Mouse (Mus musculus): ENCODE results near the gene Cxcl15. TPM values are rescaled to one million over a fixed set of nuclear protein-coding genes. Genes with fewer than 3 reads are reported as not detected.

The Cxcl15 gene
- polyA plus RNA-seq (2014; fragmentation: Illumina TruSeq; extraction: RNeasy Lipid Tissue Mini Kit (QIAGEN cat#74804); ENCODE audit: low read depth, low replicate concordance), result 0.19 TPM

DNA sequence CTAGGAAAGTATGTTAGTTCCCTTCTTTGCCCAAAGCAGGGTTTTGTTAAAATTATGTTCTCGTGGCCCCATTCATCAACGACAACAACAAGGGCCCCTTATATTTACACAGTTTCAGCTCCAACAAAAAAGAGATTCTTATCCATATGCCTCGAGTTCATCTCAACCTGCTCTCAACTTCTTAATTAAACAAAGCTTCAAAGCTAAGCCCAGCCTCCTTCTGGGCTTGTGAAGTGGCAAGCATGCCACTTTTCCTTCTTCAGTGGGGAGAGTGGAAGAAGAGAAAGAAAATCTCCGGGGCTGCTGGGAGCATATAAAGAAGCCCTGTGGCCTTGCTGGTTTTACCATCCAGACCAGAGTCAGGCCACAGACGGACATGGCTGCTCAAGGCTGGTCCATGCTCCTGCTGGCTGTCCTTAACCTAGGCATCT is at the start of gene Cxcl15:
Cxcl15 (plus strand) TSS at position 340 of the 431 bp plus-strand sequence.

DNA sequence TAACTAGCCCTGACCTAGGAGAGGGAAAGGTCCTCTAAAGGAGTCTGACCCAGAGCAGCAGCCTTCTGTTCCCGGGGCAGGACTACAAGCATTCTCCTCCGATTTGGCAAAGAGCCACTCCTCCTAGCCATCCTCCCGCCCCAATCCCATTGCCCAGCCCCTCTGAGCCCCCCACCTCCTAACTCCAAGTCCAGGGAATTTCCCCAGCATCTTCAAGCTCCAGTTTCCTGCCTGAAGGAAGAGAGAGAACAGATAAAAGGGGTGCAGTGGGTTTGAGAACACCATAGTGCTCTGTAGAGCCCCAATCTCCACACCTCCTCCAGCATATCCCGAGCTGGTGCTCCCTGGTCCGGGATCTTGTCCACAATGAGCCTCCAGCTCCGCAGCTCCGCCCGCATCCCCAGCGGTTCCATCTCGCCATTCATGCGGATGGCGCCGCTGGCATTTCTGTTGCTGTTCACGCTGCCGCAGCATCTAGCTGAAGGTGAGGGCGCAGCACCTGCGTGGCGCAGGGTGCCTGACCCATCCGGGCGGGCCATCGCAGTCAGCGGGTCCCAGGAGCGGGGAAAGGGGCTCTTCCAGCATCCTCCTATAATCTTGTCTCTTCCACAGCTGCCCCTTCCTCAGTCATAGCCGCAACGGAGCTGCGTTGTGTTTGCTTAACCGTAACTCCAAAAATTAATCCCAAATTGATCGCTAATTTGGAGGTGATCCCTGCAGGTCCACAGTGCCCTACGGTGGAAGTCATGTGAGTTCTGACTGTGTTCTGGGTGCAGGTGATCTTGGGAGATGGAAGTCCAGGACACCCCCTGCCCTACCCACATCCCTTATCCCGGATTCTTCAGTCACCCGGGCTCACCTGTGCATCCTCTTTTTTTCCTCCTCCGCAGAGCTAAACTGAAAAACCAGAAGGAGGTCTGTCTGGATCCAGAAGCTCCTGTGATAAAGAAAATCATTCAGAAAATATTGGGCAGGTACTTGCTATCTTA is 35.0 kb upstream of the Cxcl15 start, which contains the start of gene Cxcl5:
Cxcl5 (plus strand) TSS at position 284 of the 989 bp plus-strand sequence.

DNA sequence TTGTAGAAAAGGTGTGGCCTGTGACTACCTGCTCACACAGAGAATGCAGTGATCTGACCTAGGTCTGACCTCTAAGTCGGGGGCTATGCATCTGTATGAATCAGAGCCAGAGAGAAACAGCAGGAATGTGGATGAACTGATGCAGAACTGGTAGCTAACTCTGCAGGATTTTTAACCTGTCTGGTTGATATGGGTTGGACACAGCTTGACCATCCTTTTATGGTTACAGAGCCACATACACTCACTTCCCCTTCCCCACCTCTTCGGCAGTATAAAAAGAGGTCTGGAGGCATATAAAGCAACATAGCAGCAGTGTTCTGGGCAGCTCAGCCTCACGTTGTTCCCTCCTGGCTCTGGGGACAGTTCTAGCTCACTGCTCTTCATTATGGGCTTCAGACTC is 26.1 kb upstream of the Cxcl15 start, which contains the start of gene Ppbp:
Ppbp (plus strand) TSS at position 301 of the 400 bp plus-strand sequence.

DNA sequence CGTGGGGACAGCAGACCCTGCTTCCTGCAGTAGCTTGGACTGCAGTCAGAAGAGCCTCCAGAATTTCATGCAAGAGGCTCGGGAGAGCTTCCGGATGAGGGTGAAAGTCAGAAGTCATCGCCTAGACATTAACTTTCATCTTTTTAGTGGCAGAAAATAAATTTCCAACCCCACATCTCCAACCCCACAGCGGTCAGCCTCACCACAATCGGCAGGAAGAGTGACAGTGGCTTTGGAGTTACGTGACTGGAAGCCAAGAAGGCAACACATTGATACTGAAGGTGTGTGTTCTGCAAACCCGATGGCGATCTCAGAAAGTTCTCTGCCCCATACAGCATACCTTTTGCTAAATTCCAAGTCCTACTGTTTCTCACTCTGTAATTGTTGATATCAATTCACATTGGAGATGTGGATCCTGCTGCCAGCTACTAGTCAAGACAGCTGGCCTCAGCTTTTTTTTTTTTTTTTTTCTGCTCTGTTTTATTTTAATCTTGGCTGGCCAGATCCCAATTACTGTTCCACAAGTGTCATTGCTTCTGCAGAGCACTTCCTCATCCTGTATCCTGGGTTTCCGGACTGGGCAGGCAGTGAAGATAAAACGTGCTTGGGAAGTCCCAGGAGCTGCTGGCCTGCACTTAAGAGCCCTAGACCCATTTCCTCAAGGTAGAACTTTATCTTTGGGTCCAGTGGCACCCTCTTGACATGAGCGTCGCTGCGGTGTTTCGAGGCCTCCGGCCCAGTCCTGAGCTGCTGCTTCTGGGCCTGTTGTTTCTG is 22.3 kb upstream of the Cxcl15 start, which contains the start of gene Pf4:
Pf4 (plus strand) TSS at position 556 of the 774 bp plus-strand sequence.

DNA sequence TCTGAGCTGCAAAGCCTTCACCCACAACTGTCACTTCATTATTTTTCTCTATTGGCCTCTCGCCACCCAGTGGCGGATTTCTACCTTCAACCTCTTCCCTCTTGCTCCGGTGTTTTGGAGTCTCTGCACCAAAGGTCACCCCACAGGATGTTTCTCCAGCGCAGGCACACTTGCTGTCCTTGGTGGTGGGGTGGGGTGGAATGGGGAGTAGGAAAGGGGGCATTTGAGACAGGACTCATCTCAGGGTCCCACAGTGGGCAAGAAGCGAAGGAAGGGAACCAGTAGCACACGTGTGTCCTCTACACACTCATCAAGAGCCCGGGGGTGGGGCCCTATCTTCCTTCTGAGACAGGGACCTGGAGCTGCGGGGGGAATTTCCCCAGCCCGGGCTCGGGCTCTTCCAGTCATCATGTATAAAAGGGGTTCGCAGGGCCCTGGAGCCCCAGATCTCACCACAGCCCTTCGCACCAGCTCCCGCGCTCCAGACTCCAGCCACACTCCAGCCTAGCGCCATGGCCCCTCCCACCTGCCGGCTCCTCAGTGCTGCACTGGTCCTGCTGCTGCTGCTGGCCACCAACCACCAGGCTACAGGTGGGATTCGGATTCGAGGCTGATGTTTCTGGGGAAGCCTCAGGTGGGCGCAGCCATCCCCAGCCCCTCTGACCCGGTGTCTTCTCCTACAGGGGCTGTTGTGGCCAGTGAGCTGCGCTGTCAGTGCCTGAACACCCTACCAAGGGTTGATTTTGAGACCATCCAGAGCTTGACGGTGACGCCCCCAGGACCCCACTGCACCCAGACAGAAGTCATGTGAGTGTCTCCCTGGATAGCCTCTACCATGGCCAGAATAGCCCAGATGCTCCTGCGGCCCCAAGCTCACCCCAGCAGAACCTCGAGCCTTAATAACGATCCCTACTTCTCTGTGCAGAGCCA is 8.4 kb upstream of the Cxcl15 start, which contains the start of gene Cxcl3:
Cxcl3 (plus strand) TSS at position 445 of the 930 bp plus-strand sequence.

Other genes with a start within 250 kb of the Cxcl15 start
- gene 5830473C10Rik, start 233.4 kb upstream of the Cxcl15 start, polyA plus RNA-seq (2014; fragmentation: Illumina TruSeq; extraction: RNeasy Lipid Tissue Mini Kit (QIAGEN cat#74804); ENCODE audit: low read depth, low replicate concordance), result not detected
- 177 TPM for gene Rassf6, start 153.9 kb upstream of the Cxcl15 start, polyA plus RNA-seq (2014; fragmentation: Illumina TruSeq; extraction: RNeasy Lipid Tissue Mini Kit (QIAGEN cat#74804); ENCODE audit: low read depth, low replicate concordance)
- gene Cxcl5, start 35.2 kb upstream of the Cxcl15 start, polyA plus RNA-seq (2014; fragmentation: Illumina TruSeq; extraction: RNeasy Lipid Tissue Mini Kit (QIAGEN cat#74804); ENCODE audit: low read depth, low replicate concordance), result 2.4 TPM
- gene Ppbp, start 26.0 kb upstream of the Cxcl15 start, polyA plus RNA-seq (2014; fragmentation: Illumina TruSeq; extraction: RNeasy Lipid Tissue Mini Kit (QIAGEN cat#74804); ENCODE audit: low read depth, low replicate concordance), result 10.6 TPM
- 35.1 TPM for gene Pf4, start 22.1 kb upstream of the Cxcl15 start, polyA plus RNA-seq (2014; fragmentation: Illumina TruSeq; extraction: RNeasy Lipid Tissue Mini Kit (QIAGEN cat#74804); ENCODE audit: low read depth, low replicate concordance)
- not detected for gene Cxcl3, start 8.4 kb upstream of the Cxcl15 start, polyA plus RNA-seq (2014; fragmentation: Illumina TruSeq; extraction: RNeasy Lipid Tissue Mini Kit (QIAGEN cat#74804); ENCODE audit: low read depth, low replicate concordance)
- 1.3 TPM for gene Cxcl1, start 96.7 kb downstream of the Cxcl15 start, polyA plus RNA-seq (2014; fragmentation: Illumina TruSeq; extraction: RNeasy Lipid Tissue Mini Kit (QIAGEN cat#74804); ENCODE audit: low read depth, low replicate concordance)
- 1.0 TPM for gene Cxcl2, start 109.3 kb downstream of the Cxcl15 start, polyA plus RNA-seq (2014; fragmentation: Illumina TruSeq; extraction: RNeasy Lipid Tissue Mini Kit (QIAGEN cat#74804); ENCODE audit: low read depth, low replicate concordance)
- 70.8 TPM for gene Mthfd2l, start 136.6 kb downstream of the Cxcl15 start, polyA plus RNA-seq (2014; fragmentation: Illumina TruSeq; extraction: RNeasy Lipid Tissue Mini Kit (QIAGEN cat#74804); ENCODE audit: low read depth, low replicate concordance)
- 0.25 TPM for gene Epgn, start 232.9 kb downstream of the Cxcl15 start, polyA plus RNA-seq (2014; fragmentation: Illumina TruSeq; extraction: RNeasy Lipid Tissue Mini Kit (QIAGEN cat#74804); ENCODE audit: low read depth, low replicate concordance)